Mouse (Mus musculus): ENCODE measurements at regions not wholly inside any gene's neighbourhood (a gene's known extent, or its start where the extent isn't known, plus 50 kb on each side); places are given as distances from the start of the nearest gene placed in this dataset.
"Not testable (repeated sequence)": the region's sequence is repeated elsewhere in the genome, so short reads cannot be mapped to it uniquely, and the experiment has no call there.

- 35% methylated on average over 6 of the region's 6 CpGs for WGBS
- not testable (repeated sequence) for ATAC-seq (ENCODE audit: low read depth); H3K9me3 ChIP-seq (ENCODE audit: control insufficient read depth, low read length)
These were observed 278.4 kb downstream of the Diras2 start for GRCm38 (mm10) chr13:52252726-52253125.

GRCm38 (mm10) chr13:52253138-52253537, 277.9 kb downstream of the Diras2 start:
- no peaks in the 10 kb centered on the region for H3K4me1 ChIP-seq (ENCODE audit: control insufficient read depth, insufficient read depth, low read length)
- no peak overlapping the region for H3K4me2 ChIP-seq (ENCODE audit: low read depth, low read length)
- H3K27me3 ChIP-seq (replicated peaks; ENCODE audit: control insufficient read depth, insufficient read depth, low read length): no peaks in the 10 kb centered on the region; the same call in 1 of the 2 replicates
- ATAC-seq (ENCODE audit: low read depth) (no peak), DNase-seq (ENCODE audit: low spot score) (peak; percentile 57)
- no peaks in the 10 kb centered on the region for H3K36me3 ChIP-seq (ENCODE audit: control insufficient read depth, insufficient read depth, low read length)
- H3K4me3 ChIP-seq (ENCODE audit: low read depth, low read length): no peak overlapping the region
- no peak overlapping the region for H3K27ac ChIP-seq (replicated peaks; ENCODE audit: low read depth, low read length)
- H3K9ac ChIP-seq (ENCODE audit: low read depth, low read length): no peak overlapping the region
- WGBS: 31% methylated on average over 8 of the region's 8 CpGs
- H3K9me3 ChIP-seq (ENCODE audit: control insufficient read depth, low read length): no peaks in the 10 kb centered on the region

More at GRCm38 (mm10) chr13:52252726-52253125, 278.4 kb downstream of the Diras2 start:
- H3K36me3 ChIP-seq (ENCODE audit: control insufficient read depth, insufficient read depth, low read length); H3K27me3 ChIP-seq (replicated peaks; ENCODE audit: control insufficient read depth, insufficient read depth, low read length); H3K9ac ChIP-seq (ENCODE audit: low read depth, low read length); H3K4me2 ChIP-seq (ENCODE audit: low read depth, low read length); H3K4me3 ChIP-seq (ENCODE audit: low read depth, low read length); H3K4me1 ChIP-seq (ENCODE audit: control insufficient read depth, insufficient read depth, low read length); H3K27ac ChIP-seq (replicated peaks; ENCODE audit: low read depth, low read length); DNase-seq (ENCODE audit: low spot score): not testable (repeated sequence)

GRCm38 (mm10) chr13:52254185-52254584, 276.9 kb downstream of the Diras2 start:
- Histone ChIP-seq H3K27me3 (replicated peaks; ENCODE audit: control insufficient read depth, insufficient read depth, low read length) (no peaks in the 10 kb centered on the region; the same call in 1 of the 2 replicates), H3K4me2 (ENCODE audit: low read depth, low read length) (no peak overlapping the region), H3K27ac (replicated peaks; ENCODE audit: low read depth, low read length) (no peak overlapping the region), H3K9me3 (ENCODE audit: control insufficient read depth, low read length) (no peaks in the 10 kb centered on the region), H3K9ac (ENCODE audit: low read depth, low read length) (no peak overlapping the region), H3K4me3 (ENCODE audit: low read depth, low read length) (no peak overlapping the region), H3K36me3 (ENCODE audit: control insufficient read depth, insufficient read depth, low read length) (no peaks in the 10 kb centered on the region), H3K4me1 (ENCODE audit: control insufficient read depth, insufficient read depth, low read length) (no peaks in the 10 kb centered on the region)
- WGBS: 11% methylated on average over 9 of the region's 9 CpGs
- ATAC-seq (ENCODE audit: low read depth): no peak
- DNase-seq (ENCODE audit: low spot score): peak; percentile 79

- no peaks in the 10 kb centered on the region; the same call in 1 of the 2 replicates for H3K27me3 ChIP-seq (replicated peaks; ENCODE audit: control insufficient read depth, insufficient read depth, low read length)
- ATAC-seq (ENCODE audit: low read depth) (no peak), DNase-seq (ENCODE audit: low spot score) (no peak)
- H3K4me1 ChIP-seq (ENCODE audit: control insufficient read depth, insufficient read depth, low read length): no peaks in the 10 kb centered on the region
- H3K9me3 ChIP-seq (ENCODE audit: control insufficient read depth, low read length): no peaks in the 10 kb centered on the region
- no peak overlapping the region for H3K27ac ChIP-seq (replicated peaks; ENCODE audit: low read depth, low read length)
- H3K4me3 ChIP-seq (ENCODE audit: low read depth, low read length): no peak overlapping the region
- 70% methylated on average over 5 of the region's 5 CpGs for WGBS
- no peak overlapping the region for H3K4me2 ChIP-seq (ENCODE audit: low read depth, low read length)
- H3K9ac ChIP-seq (ENCODE audit: low read depth, low read length): no peak overlapping the region
- no peaks in the 10 kb centered on the region for H3K36me3 ChIP-seq (ENCODE audit: control insufficient read depth, insufficient read depth, low read length)
These were observed 275.4 kb downstream of the Diras2 start for GRCm38 (mm10) chr13:52255697-52256096.

- Histone ChIP-seq H3K9ac (ENCODE audit: low read depth, low read length) (no peak overlapping the region), H3K4me3 (ENCODE audit: low read depth, low read length) (no peak overlapping the region), H3K9me3 (ENCODE audit: control insufficient read depth, low read length) (no peaks in the 10 kb centered on the region), H3K4me1 (ENCODE audit: control insufficient read depth, insufficient read depth, low read length) (no peaks in the 10 kb centered on the region), H3K27ac (replicated peaks; ENCODE audit: low read depth, low read length) (no peak overlapping the region), H3K36me3 (ENCODE audit: control insufficient read depth, insufficient read depth, low read length) (no peaks in the 10 kb centered on the region), H3K27me3 (replicated peaks; ENCODE audit: control insufficient read depth, insufficient read depth, low read length) (no peaks in the 10 kb centered on the region), H3K4me2 (ENCODE audit: low read depth, low read length) (no peak overlapping the region)
- no peak for ATAC-seq (ENCODE audit: low read depth)
- no peak for DNase-seq (ENCODE audit: low spot score)
- 83% methylated on average over 8 of the region's 8 CpGs for WGBS
These were observed 272.7 kb downstream of the Diras2 start for GRCm38 (mm10) chr13:52258373-52258772.

GRCm38 (mm10) chr13:52262949-52263550, 268.0 kb downstream of the Diras2 start:
- Histone ChIP-seq H3K4me2 (ENCODE audit: low read depth, low read length) (no peak overlapping the region), H3K4me3 (ENCODE audit: low read depth, low read length) (no peak overlapping the region), H3K36me3 (ENCODE audit: control insufficient read depth, insufficient read depth, low read length) (no peaks in the 10 kb centered on the region), H3K27ac (replicated peaks; ENCODE audit: low read depth, low read length) (no peak overlapping the region), H3K4me1 (ENCODE audit: control insufficient read depth, insufficient read depth, low read length) (no peaks in the 10 kb centered on the region), H3K27me3 (replicated peaks; ENCODE audit: control insufficient read depth, insufficient read depth, low read length) (no peaks in the 10 kb centered on the region), H3K9ac (ENCODE audit: low read depth, low read length) (no peak overlapping the region), H3K9me3 (ENCODE audit: control insufficient read depth, low read length) (no peaks in the 10 kb centered on the region)
- 79% methylated on average over 14 of the region's 14 CpGs for WGBS
- no peak for DNase-seq (ENCODE audit: low spot score)
- ATAC-seq (ENCODE audit: low read depth): no peak

GRCm38 (mm10) chr13:52268279-52268678, 262.8 kb downstream of the Diras2 start:
- Histone ChIP-seq H3K27me3 (replicated peaks; ENCODE audit: control insufficient read depth, insufficient read depth, low read length) (no peaks in the 10 kb centered on the region), H3K9ac (ENCODE audit: low read depth, low read length) (no peak overlapping the region), H3K4me2 (ENCODE audit: low read depth, low read length) (no peak overlapping the region), H3K36me3 (ENCODE audit: control insufficient read depth, insufficient read depth, low read length) (no peaks in the 10 kb centered on the region), H3K9me3 (ENCODE audit: control insufficient read depth, low read length) (no peaks in the 10 kb centered on the region), H3K27ac (replicated peaks; ENCODE audit: low read depth, low read length) (no peak overlapping the region), H3K4me1 (ENCODE audit: control insufficient read depth, insufficient read depth, low read length) (0 out of 2 replicates have a peak, but pooled peaks cover 3% of the 10 kb centered on the region), H3K4me3 (ENCODE audit: low read depth, low read length) (no peak overlapping the region)
- WGBS: 44% methylated on average over 6 of the region's 6 CpGs
- DNase-seq (ENCODE audit: low spot score): peak; percentile 77
- 0 out of 2 replicates have a peak, but pooled peaks have one; percentile 22 for ATAC-seq (ENCODE audit: low read depth)

GRCm38 (mm10) chr13:52273502-52274246, 257.4 kb downstream of the Diras2 start:
- H3K4me2 ChIP-seq (ENCODE audit: low read depth, low read length): no peak overlapping the region
- no peak overlapping the region for H3K9ac ChIP-seq (ENCODE audit: low read depth, low read length)
- no peaks in the 10 kb centered on the region for H3K4me1 ChIP-seq (ENCODE audit: control insufficient read depth, insufficient read depth, low read length)
- ATAC-seq (ENCODE audit: low read depth): no peak; the same call in 1 of the 2 replicates
- no peak overlapping the region for H3K27ac ChIP-seq (replicated peaks; ENCODE audit: low read depth, low read length)
- no peaks in the 10 kb centered on the region for H3K36me3 ChIP-seq (ENCODE audit: control insufficient read depth, insufficient read depth, low read length)
- H3K4me3 ChIP-seq (ENCODE audit: low read depth, low read length): no peak overlapping the region
- H3K27me3 ChIP-seq (replicated peaks; ENCODE audit: control insufficient read depth, insufficient read depth, low read length): no peaks in the 10 kb centered on the region
- whole genome bisulfite sequencing: 80% methylated on average over 19 of the region's 19 CpGs
- no peak for DNase-seq (ENCODE audit: low spot score)
- H3K9me3 ChIP-seq (ENCODE audit: control insufficient read depth, low read length): no peaks in the 10 kb centered on the region

All from embryonic facial prominence, embryonic 14.5 days (tissue).